Mouse (Mus musculus) cerebellum, postnatal 4 days (tissue): ENCODE data around the gene Inha.

ENCODE experiments used
- DNase-seq, 2 experiments: peaks; one replicate each; pipeline ENCODE4 v3.0.0; 2022; ENCODE audit warnings: low spot score in 2 of 2, mixed read lengths in 1 of 2

The Inha gene

DNA sequence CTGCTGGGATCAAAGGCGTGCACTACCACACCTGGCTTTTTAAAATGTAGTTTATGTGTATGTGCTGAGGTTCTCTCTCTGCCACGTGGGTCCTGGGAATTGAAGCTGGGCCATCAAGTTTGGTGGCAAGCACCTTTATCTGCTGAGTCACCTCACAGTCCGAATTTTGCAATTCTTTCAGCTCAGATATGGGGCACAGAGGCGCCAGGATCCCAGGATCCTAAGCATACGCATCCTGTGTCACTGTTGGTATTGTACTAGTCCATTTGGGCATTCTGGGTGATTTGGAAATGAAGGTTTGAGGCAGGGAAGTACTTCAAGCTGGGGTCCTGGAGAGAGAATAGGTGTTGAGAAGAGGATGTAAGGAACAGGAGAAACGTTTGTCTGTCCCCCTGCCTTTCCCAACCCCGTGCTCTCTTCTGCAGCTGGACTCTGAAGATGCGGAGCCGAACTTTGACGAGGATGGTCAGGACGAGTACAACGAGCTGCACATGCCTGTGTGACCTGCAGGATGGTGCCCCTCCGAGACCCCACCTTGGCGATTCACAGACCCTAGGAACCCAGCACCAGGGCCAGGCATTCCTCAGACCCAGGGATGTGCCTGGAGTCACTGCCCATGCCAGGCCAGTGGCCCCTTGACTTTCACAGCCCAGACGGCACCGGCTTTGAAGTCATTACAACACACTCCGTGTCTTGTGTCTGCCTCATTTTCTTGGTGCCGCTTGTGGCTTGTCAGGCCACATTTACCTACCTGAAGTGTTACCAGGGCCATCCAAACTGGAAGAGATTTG, 51.7 kb downstream of the Inha start:
- DNase-seq: no peak

DNA sequence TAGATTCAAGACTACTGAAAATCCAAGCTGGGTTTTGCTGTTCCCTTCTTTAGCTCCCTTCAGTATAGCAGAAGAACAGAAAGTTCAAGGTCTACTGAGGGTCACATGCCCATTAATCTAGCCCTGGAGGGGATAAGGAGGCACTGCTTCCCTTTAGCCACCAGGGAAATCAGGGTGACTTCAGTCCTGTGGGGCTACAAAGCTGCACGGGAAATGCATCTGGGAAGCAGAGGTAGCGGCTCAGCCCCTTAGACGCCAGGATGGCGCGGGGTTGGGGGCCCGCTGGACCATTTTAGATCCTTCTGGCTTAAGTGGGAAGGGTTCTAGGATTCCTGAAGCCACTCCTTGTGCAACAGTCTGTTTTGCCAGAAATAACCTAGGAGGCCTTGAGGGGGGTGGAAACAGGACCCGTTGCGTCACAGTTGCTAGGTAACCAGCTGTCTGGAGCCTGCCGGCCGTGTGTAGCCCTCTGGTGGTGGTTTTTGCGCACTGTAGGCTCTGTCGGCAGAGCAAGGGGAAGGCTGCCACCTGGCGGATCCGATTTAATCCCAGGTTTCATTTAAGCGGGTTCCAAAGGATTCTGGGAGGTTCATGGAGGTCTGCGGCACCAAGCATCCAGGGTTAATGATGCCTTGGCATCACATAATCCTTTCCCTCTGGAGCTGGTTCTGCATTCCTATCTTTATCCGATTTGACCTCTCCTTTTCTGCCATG, 52.5 kb downstream of the Inha start:
- DNase-seq: peak; percentile 93 to 96
